Mouse (Mus musculus): Measurements from ENCODE around the gene Ltb.

DNA sequence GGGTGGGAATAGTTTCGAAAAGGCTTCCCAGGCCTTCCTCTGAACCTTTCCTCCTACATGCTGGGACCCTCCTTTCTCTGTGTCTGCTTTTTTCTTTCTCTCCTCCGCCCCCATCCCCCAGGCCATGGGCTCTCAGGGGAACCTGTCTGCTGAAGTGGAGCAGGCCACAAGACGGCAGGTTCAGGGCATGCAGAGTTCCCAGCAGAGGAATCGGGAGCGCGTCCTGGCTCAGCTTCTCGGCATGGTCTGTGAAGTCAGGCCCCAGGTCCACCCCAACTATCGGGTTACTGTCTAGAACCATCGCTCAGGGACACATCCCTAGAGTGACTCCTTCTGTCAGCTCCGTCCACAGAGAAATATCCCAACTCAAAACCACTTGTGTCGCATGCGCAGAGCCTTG, 43.3 kb downstream of the Ltb start:
- TF ChIP-seq CTCF (IDR thresholded peaks at IDR 0.05 in 2 of 3, conservative IDR thresholded peaks at IDR 0.05 in 1 of 3; ENCODE audit: control insufficient read depth in 1 of 3, insufficient read depth in 1 of 3, low read depth in 2 of 3, low read length in 3 of 3, poor library complexity in 1 of 3, severe bottlenecking in 1 of 3) = no peak
- no peak for TF ChIP-seq POLR2A (IDR thresholded peaks at IDR 0.05; ENCODE audit: control insufficient read depth in 1 of 2, insufficient read depth in 1 of 2, low read depth in 1 of 2, low read length in 2 of 2, poor library complexity in 1 of 2)
- TF ChIP-seq EP300 (IDR thresholded peaks at IDR 0.05; ENCODE audit: low read depth in 1 of 2, low read length in 2 of 2) = no peak
- TF ChIP-seq KAT2A (conservative IDR thresholded peaks at IDR 0.05; ENCODE audit: low read depth, low read length) = no peak
- no peak for TF ChIP-seq NRF1 (IDR thresholded peaks at IDR 0.05; ENCODE audit: insufficient read depth, low read depth, low read length, poor library complexity, severe bottlenecking)
- no peak for TF ChIP-seq MAFK (IDR thresholded peaks at IDR 0.05; ENCODE audit: borderline replicate concordance, low read depth, low read length)
- TF ChIP-seq JUND (IDR thresholded peaks at IDR 0.05; ENCODE audit: low read depth, low read length) = no peak
- no peak for TF ChIP-seq ZC3H11A (IDR thresholded peaks at IDR 0.05; ENCODE audit: low read depth, low read length)
- TF ChIP-seq GATA1 (IDR thresholded peaks at IDR 0.05; ENCODE audit: low read depth, low read length) = no peak
- TF ChIP-seq RAD21 (IDR thresholded peaks at IDR 0.05; ENCODE audit: low read depth, low read length) = no peak
- TF ChIP-seq POLR2AphosphoS5 (IDR thresholded peaks at IDR 0.05; ENCODE audit: borderline replicate concordance, low read depth, low read length) = no peak
- TF ChIP-seq MEF2A (IDR thresholded peaks at IDR 0.05; ENCODE audit: extremely low read depth, insufficient replicate concordance, low read depth, low read length, poor library complexity, severe bottlenecking) = no peak
- TF ChIP-seq POLR2AphosphoS2 (IDR thresholded peaks at IDR 0.05; ENCODE audit: low read length) = no peak
